Mouse (Mus musculus) lung, embryonic 16.5 days (tissue): Measurements from ENCODE around the gene Eif4g3. TPM values are rescaled to one million over a fixed set of nuclear protein-coding genes. Genes with fewer than 3 reads are reported as not detected.

Experiments
- ATAC-seq: fragments of 200-750 bp; cut with Nextera tagmentation; 2 replicates; pipeline ENCODE4 v1.8.0; 2017; ENCODE audit warnings: low read depth, mild to moderate bottlenecking, moderate library complexity
- H3K27ac ChIP-seq: fragments of 300-500 bp; sonication (generic); 2 replicates; pipeline ENCODE4 v1.5.1; 2014; ENCODE audit warnings: mild to moderate bottlenecking, control low read depth, low read length
- H3K27me3 ChIP-seq: fragments of 300-500 bp; sonication (generic); 2 replicates; pipeline ENCODE4 v1.6.1; 2014; ENCODE audit warnings: low read depth, low read length, mixed read lengths; ENCODE audit not compliant: control insufficient read depth, insufficient read depth
- H3K36me3 ChIP-seq: fragments of 300-500 bp; sonication (generic); 2 replicates; pipeline ENCODE4 v1.6.1; 2014; ENCODE audit warnings: low read length; ENCODE audit not compliant: control insufficient read depth, insufficient read depth
- H3K4me1 ChIP-seq: fragments of 300-500 bp; sonication (generic); replicated peaks from 2 replicates; pipeline ENCODE4 v1.6.1; 2014; ENCODE audit warnings: low read length, mixed read lengths; ENCODE audit not compliant: control insufficient read depth, insufficient read depth
- H3K4me2 ChIP-seq: fragments of 300-500 bp; sonication (generic); 2 replicates; pipeline ENCODE4 v1.6.1; 2014; ENCODE audit warnings: low read depth, low read length, control low read depth
- H3K4me3 ChIP-seq: fragments of 300-500 bp; sonication (generic); 2 replicates; pipeline ENCODE4 v1.5.1; 2014; ENCODE audit warnings: mild to moderate bottlenecking, low read length, control low read depth
- H3K9ac ChIP-seq: fragments of 300-500 bp; sonication (generic); 2 replicates; pipeline ENCODE4 v1.6.1; 2014; ENCODE audit warnings: low read length, control low read depth
- H3K9me3 ChIP-seq: fragments of 300-500 bp; sonication (generic); 2 replicates; pipeline ENCODE4 v1.6.1; 2016; ENCODE audit warnings: low read length; ENCODE audit not compliant: control insufficient read depth
- WGBS: fragments of 180-500 bp; shearing (Covaris S2); extraction: QIAGEN DNeasy Blood & Tissue Kit; methylation state at CpG from one replicate; pipeline ENCODE4 v1.1.7; 2014; 5-methylcytosine and 5-hydroxymethylcytosine counted together
- polyA plus RNA-seq: library from polyadenylated mRNA; unstranded; fragments of >200 nt; fragmentation: Nextera tagmentation; extraction: Ambion mirVana; gene quantifications from 2 replicates; pipeline ENCODE4 v1.2.1, GENCODE M21; 2015

The Eif4g3 gene
- polyA plus RNA-seq, 1 experiment from 2014 or later = 23.8 TPM

DNA sequence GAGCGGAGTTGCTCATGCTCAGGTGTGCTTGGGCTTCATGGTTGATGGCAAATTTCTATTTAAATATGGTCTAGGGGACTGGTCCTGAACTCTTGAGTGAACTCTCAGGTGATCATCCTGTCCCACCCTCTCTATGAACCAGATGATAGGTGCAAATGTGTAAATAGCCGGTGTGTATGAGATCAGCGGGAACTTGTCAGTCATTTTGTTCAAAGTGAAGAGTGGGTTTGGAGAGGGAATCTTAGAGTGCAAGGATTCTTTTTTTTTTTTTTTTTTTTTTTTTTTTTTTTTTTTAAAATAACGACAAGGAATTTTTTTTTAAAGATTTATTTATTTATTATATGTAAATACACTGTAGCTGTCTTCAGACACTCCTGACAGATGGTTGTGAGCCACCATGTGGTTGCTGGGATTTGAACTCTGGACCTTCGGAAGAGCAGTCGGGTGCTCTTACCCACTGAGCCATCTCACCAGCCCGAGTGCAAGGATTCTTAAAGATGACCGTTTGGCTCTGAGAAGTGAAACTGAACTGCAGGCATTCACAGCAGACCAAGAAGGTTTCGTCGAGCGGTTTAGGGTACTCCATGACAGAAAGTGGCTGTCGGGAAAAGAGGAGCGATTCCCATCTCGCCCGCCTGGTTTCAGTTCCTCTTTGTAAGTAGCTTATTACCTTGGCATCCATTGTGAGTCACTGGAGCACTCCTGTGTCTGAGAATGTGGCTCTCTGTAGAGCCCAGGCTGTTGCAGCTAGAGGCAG, 21.1 kb downstream of the Eif4g3 start:
- H3K4me2 ChIP-seq = no peak overlapping the region
- no peak overlapping the region for H3K9ac ChIP-seq
- no peak for ATAC-seq
- H3K4me3 ChIP-seq = no peak overlapping the region
- H3K9me3 ChIP-seq = no peaks in the 10 kb centered on the region
- peaks cover 23% of the 10 kb centered on the region for H3K36me3 ChIP-seq
- 89% methylated on average over 15 of the region's 15 CpGs for WGBS
- H3K27me3 ChIP-seq = no peaks in the 10 kb centered on the region
- H3K27ac ChIP-seq = no peak overlapping the region
- H3K4me1 ChIP-seq = no peaks in the 10 kb centered on the region

DNA sequence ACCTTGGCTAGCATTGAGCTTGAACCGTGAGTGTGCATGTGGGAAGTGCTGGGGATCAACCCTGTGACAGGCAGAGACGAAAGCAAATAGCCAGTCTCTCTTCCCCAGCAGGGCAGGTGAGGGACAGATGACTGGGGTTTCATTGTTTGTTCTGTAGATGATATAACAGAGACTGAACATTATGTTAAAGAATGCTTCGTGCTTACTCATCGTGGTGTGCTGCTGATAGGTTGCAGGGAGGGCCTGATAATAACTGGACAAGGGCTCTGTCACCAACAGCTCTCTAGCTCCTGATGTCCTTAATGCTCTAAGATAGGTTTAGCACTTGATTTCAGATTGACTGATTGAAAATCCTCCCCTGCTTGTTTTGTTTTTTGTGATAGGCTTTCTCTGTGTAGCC, 23.1 kb downstream of the Eif4g3 start:
- no peak for ATAC-seq
- H3K4me1 ChIP-seq = no peaks in the 10 kb centered on the region
- no peak overlapping the region for H3K4me3 ChIP-seq
- WGBS = 76% methylated on average over 4 of the region's 4 CpGs
- H3K9me3 ChIP-seq = no peaks in the 10 kb centered on the region
- no peak overlapping the region for H3K27ac ChIP-seq
- H3K36me3 ChIP-seq = peaks cover 22% of the 10 kb centered on the region
- H3K9ac ChIP-seq = no peak overlapping the region
- H3K27me3 ChIP-seq = no peaks in the 10 kb centered on the region
- H3K4me2 ChIP-seq = no peak overlapping the region

DNA sequence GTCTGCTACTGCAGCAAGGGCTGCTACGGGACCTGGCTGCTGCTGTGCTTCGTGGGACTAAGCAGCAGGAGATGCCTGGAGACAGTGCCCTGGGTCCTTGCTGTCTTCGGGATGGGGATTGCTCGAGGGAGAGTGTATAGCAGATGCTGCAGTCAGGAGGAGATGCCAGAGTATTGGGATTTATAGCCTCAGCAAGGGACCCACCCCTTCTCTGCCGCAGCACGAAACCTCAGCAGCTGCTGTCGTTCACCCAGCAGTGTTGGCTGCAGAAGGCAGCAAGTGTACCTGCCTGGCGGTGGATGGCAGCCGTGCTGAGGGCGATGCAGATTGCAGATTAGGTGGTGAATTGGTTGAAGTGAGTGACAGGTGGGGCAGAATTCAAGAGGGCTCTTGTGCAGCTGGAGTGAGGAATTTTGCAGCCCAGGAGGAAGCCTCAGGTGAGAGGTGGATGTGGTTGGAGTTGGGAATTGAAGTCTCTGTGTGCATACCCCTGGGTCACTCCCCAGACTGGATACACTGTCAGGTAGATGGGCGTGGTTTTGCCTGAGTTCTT, 24.3 kb downstream of the Eif4g3 start:
- 79% methylated on average over 11 of the region's 11 CpGs for WGBS
- Histone ChIP-seq H3K27me3 (no peaks in the 10 kb centered on the region), H3K9me3 (no peaks in the 10 kb centered on the region), H3K4me2 (no peak overlapping the region), H3K36me3 (peaks cover 20% of the 10 kb centered on the region), H3K9ac (no peak overlapping the region), H3K4me1 (no peaks in the 10 kb centered on the region), H3K4me3 (no peak overlapping the region), H3K27ac (no peak overlapping the region)
- 0 out of 2 replicates have a peak, but pooled peaks have one; percentile 31 for ATAC-seq

DNA sequence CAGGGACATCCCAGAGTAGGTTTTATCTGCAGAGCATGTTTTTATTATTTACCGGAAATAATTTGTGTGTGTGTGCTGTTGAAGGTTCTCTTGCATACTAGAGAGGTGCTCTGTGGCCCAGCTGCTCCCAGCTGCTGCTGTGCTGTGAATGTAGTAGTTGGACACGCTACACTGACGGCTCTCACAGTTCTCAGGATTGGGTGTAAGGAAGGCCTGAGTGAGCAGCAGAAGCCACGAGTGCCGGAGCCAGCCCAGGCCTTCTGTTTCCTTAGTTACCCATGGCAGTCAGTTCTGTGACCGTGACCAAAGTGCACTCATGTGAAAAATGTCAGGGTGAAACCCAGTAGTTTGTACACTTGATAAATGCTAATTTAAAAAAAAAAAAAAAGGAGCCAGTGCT, 25.2 kb downstream of the Eif4g3 start:
- Histone ChIP-seq H3K4me2 (no peak overlapping the region), H3K4me1 (no peaks in the 10 kb centered on the region), H3K27me3 (no peaks in the 10 kb centered on the region), H3K27ac (no peak overlapping the region), H3K36me3 (peaks cover 20% of the 10 kb centered on the region), H3K9ac (no peak overlapping the region), H3K9me3 (no peaks in the 10 kb centered on the region), H3K4me3 (no peak overlapping the region)
- ATAC-seq = no peak
- WGBS = 70% methylated on average over 6 of the region's 6 CpGs

DNA sequence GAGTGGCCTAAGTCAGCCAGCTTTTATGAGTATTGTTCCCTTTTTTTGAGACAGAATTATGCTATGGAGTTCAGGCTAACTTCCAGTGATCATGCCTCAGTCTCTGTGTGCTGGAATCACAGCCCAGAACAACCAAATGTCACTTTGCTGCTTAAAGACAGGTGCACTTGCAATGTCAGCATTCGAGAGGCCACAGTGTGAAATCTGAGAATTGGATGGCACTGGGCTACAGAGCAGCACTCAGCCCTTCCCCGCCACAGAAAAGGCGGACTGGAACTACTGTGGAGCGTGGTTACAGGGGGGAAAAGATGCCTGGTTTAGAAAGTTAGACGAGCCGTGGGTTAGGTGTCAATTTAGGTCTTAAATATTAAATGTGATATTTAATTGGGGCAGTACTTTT, 27.4 kb downstream of the Eif4g3 start:
- Histone ChIP-seq H3K27ac (no peak overlapping the region), H3K4me2 (no peak overlapping the region), H3K4me1 (no peaks in the 10 kb centered on the region), H3K4me3 (no peak overlapping the region), H3K27me3 (no peaks in the 10 kb centered on the region), H3K9ac (no peak overlapping the region), H3K9me3 (no peaks in the 10 kb centered on the region), H3K36me3 (peaks cover 11% of the 10 kb centered on the region; the same call in 1 of the 2 replicates)
- WGBS = 78% methylated on average over 6 of the region's 6 CpGs
- ATAC-seq = no peak

DNA sequence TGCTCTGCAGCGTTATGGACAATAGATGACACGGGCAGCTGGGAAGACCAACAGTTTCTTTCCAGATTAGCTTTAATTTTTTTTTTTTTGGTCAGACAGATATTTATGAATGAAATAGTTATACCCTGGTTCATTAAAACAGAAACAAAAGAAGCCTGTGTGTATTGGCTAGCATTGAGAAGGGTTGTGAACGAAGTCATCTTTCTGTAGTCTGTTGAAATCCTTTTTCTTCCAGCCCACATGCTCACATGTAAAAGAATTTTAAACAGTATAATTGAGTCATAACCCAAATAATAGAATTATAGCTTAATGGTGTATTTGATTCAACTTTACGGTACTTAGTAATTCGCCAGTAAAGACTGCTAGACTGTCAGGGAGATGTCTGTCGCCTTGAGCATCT, 28.8 kb downstream of the Eif4g3 start:
- Histone ChIP-seq H3K4me3 (no peak overlapping the region), H3K9ac (no peak overlapping the region), H3K4me2 (no peak overlapping the region), H3K36me3 (peaks cover 11% of the 10 kb centered on the region; the same call in 1 of the 2 replicates), H3K27ac (no peak overlapping the region), H3K27me3 (no peaks in the 10 kb centered on the region), H3K4me1 (no peaks in the 10 kb centered on the region), H3K9me3 (no peaks in the 10 kb centered on the region)
- no peak for ATAC-seq
- 92% methylated on average over 6 of the region's 6 CpGs for WGBS

DNA sequence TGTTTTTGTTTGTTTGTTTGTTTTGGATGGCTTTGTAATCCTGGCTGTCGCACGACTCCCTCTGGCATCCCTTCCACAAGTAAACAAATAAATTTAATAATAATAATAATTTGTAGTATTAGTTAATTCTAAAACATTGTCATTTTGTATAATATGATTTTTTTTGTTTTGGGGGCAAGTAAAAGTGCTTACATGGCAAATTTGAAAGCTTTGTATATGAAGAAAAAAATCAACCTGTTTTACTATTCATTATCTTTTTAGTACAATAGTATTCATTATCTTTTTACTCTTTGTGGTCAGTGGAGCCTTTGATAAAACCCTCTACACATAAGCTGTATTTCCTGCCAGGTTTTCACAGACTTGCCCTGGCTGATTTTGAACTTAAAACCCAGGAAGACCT, 29.9 kb downstream of the Eif4g3 start:
- Histone ChIP-seq H3K4me2 (no peak overlapping the region), H3K27ac (no peak overlapping the region), H3K36me3 (peaks cover 11% of the 10 kb centered on the region; the same call in 1 of the 2 replicates), H3K4me1 (no peaks in the 10 kb centered on the region), H3K9ac (no peak overlapping the region), H3K27me3 (no peaks in the 10 kb centered on the region), H3K9me3 (no peaks in the 10 kb centered on the region), H3K4me3 (no peak overlapping the region)
- no peak for ATAC-seq
- WGBS = 78% methylated on average over 2 of the region's 2 CpGs

DNA sequence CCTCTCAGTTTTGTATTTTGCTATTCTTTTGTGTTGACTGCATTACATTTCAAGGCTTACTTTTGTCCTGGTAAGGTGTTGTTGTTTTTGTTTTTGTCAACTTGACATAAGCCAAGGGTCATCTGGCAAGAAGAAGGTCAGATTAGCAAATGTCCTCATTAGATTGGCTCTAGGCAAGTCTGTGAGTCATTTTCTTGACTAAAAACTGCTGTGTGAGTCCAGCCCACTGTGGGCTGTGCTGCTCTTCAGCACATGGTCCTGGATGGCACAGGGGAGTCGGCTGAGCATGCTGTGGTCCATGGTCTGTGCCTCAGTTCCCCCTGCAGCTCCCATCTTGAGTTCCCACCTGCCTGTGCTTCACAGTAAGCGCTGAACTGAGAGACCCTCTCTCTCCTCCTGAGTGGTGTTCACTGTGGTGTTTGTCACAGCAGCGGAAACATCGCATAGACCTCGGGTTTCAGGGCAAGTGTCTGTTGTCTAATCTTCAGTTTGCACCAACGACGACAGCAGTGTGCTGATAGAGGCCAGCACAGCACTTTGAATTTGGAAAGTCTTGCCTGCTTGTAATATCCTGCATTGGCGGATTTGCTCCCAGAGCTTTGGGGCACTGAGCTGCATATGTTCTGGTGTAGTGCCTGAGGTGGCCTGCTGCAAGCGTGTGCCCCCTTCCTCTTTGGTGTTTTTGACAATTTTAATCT, 30.7 kb downstream of the Eif4g3 start:
- Histone ChIP-seq H3K9ac (no peak overlapping the region), H3K4me2 (no peak overlapping the region), H3K27me3 (no peaks in the 10 kb centered on the region), H3K4me1 (no peaks in the 10 kb centered on the region), H3K9me3 (no peaks in the 10 kb centered on the region), H3K4me3 (no peak overlapping the region), H3K27ac (no peak overlapping the region), H3K36me3 (peaks cover 10% of the 10 kb centered on the region; the same call in 1 of the 2 replicates)
- no peak for ATAC-seq
- WGBS = 81% methylated on average over 9 of the region's 9 CpGs

DNA sequence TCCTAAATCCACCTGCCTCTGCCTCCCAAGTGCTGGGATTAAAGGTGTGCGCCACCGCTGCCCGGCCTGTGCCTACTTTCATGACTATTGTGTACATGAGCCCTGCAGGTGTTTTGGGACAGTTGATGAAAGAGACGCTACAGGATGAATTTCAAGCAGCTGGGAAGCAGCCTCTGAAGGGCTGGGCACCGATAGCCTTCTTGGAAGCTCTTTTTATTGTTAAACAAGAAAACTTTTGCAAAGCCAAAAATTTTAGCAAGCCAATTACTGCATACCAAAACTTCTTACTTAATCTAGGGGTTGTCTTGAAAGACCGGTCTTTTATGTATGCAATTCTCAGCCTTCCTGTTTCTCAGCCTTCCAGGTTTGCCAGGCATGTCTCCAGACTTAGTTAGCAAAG, 36.3 kb downstream of the Eif4g3 start:
- H3K4me3 ChIP-seq = no peak overlapping the region
- H3K9me3 ChIP-seq = no peaks in the 10 kb centered on the region
- H3K27me3 ChIP-seq = no peaks in the 10 kb centered on the region
- H3K4me1 ChIP-seq = no peaks in the 10 kb centered on the region
- peaks cover 12% of the 10 kb centered on the region; the same call in 1 of the 2 replicates for H3K36me3 ChIP-seq
- H3K4me2 ChIP-seq = no peak overlapping the region
- no peak overlapping the region for H3K9ac ChIP-seq
- WGBS = 85% methylated on average over 6 of the region's 6 CpGs
- no peak overlapping the region for H3K27ac ChIP-seq
- no peak for ATAC-seq
